Mouse (Mus musculus) hindbrain, embryonic 12.5 days (tissue): ENCODE data around the gene Rubcnl. TPM values are rescaled to one million over a fixed set of nuclear protein-coding genes. Genes with fewer than 3 reads are reported as not detected.

ENCODE experiments used
- ATAC-seq: fragments of 200-750 bp; cut with Nextera tagmentation; 2 replicates; pipeline ENCODE4 v1.8.0; 2017; ENCODE audit warnings: moderate TSS enrichment; ENCODE audit not compliant: low FRiP score
- H3K27ac ChIP-seq: fragments of 300-500 bp; sonication (generic); 2 replicates; pipeline ENCODE4 v1.5.1; 2016; ENCODE audit warnings: mild to moderate bottlenecking
- H3K27me3 ChIP-seq: fragments of 300-500 bp; sonication (generic); 2 replicates; pipeline ENCODE4 v1.6.1; 2016; ENCODE audit warnings: mild to moderate bottlenecking
- H3K36me3 ChIP-seq: fragments of 300-500 bp; sonication (generic); 2 replicates; pipeline ENCODE4 v1.6.1; 2016; ENCODE audit warnings: mild to moderate bottlenecking
- H3K4me1 ChIP-seq: fragments of 300-500 bp; sonication (generic); 2 replicates; pipeline ENCODE4 v1.6.1; 2016
- H3K4me2 ChIP-seq: fragments of 300-500 bp; sonication (generic); replicated peaks from 2 replicates; pipeline ENCODE4 v1.6.1; 2016; ENCODE audit warnings: mild to moderate bottlenecking
- H3K4me3 ChIP-seq: fragments of 300-500 bp; sonication (generic); 2 replicates; pipeline ENCODE4 v1.5.1; 2016; ENCODE audit warnings: mild to moderate bottlenecking
- H3K9ac ChIP-seq: fragments of 300-500 bp; sonication (generic); 2 replicates; pipeline ENCODE4 v1.6.1; 2016; ENCODE audit warnings: mild to moderate bottlenecking, moderate library complexity
- H3K9me3 ChIP-seq: fragments of 300-500 bp; sonication (generic); replicated peaks from 2 replicates; pipeline ENCODE4 v1.6.1; 2016; ENCODE audit warnings: mild to moderate bottlenecking
- WGBS: fragments of 180-500 bp; shearing (Covaris S2); methylation state at CpG from one replicate; pipeline ENCODE4 v1.1.7; 2016; 5-methylcytosine and 5-hydroxymethylcytosine counted together
- polyA plus RNA-seq: library from polyadenylated mRNA; unstranded; fragments of >200 nt; fragmentation: Nextera tagmentation; extraction: Ambion mirVana; gene quantifications from 2 replicates; pipeline ENCODE4 v1.2.1, GENCODE M21; 2016

The Rubcnl gene
- polyA plus RNA-seq, 1 experiment from 2014 or later, result 0.23 TPM

DNA sequence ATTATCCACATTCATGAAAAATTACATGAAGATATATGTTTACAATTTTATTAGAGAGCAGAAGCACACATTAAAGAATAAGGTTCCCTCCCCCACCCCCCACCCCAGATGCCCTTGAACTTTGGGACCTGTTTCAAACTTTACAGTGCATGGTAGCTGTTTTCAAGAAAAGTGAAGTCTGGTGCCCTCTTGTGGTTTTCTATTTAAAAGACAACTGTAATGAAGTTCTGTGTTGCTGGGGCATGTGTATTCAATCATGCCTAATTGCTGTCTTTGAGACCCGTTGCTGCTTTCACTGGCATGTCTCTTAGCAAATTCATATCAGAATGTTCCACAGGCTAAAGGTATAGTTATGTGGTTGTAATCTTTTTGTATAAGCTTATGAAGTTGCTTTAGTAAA lies 25.3 kb upstream of the Rubcnl start:
- 0 out of 2 replicates have a peak, but pooled peaks have one; percentile 40 for ATAC-seq
- no peaks in the 10 kb centered on the region for H3K4me1 ChIP-seq
- H3K4me3 ChIP-seq, result no peak overlapping the region
- H3K4me2 ChIP-seq, result no peak overlapping the region
- no peak overlapping the region for H3K9ac ChIP-seq
- whole genome bisulfite sequencing, result 0% methylated on average over 1 of the region's 1 CpGs
- H3K36me3 ChIP-seq, result no peaks in the 10 kb centered on the region
- H3K27ac ChIP-seq, result no peak overlapping the region
- no peaks in the 10 kb centered on the region for H3K9me3 ChIP-seq
- 0 out of 2 replicates have a peak, but pooled peaks cover 3% of the 10 kb centered on the region for H3K27me3 ChIP-seq

DNA sequence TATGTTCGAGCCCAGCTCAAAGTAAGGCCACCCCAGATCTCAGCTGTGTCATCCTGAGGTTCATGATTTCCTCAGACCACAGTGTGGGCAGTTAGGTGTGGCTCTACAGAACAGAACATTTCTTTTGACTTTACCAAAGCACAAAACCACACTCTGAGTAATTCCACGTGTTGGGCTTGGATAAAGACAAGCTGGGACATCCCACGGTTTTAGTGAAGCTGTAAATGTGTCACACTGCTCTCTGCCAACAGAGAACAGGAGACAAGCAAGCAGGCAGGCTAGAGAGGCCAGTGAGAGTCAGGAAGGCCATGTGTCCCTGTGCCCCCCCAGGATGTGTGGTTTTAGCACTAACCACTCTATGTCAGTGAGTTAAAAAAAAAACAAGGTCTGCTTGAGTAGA lies 19.3 kb upstream of the Rubcnl start:
- WGBS, result 69% methylated on average over 3 of the region's 3 CpGs
- H3K4me2 ChIP-seq, result no peak overlapping the region
- no peak for ATAC-seq

DNA sequence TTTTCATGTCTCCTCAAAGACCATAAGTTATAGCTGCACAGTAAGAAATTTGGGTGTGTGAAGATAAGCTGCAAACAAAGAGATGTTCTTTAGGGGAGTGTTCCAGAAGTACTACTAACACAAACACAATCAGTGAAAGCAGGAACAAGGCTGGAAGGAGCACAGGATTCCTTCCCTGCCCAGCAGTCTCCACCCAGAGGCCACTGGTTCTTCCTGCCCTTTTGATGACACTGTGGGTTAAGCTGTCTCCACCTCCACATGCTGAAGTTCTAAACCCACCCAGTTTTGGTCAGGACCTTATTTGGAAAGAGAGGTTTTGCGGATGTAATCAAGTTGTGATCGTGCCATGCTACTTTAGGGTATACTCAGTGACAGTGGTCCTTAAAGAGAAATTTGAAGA lies 18.8 kb upstream of the Rubcnl start:
- no peaks in the 10 kb centered on the region for H3K4me1 ChIP-seq
- H3K4me3 ChIP-seq, result no peak overlapping the region
- WGBS, result 91% methylated on average over 2 of the region's 2 CpGs
- H3K9ac ChIP-seq, result no peak overlapping the region
- H3K27ac ChIP-seq, result no peak overlapping the region
- ATAC-seq, result no peak
- H3K27me3 ChIP-seq, result 0 out of 2 replicates have a peak, but pooled peaks cover 2% of the 10 kb centered on the region
- no peak overlapping the region for H3K4me2 ChIP-seq
- no peaks in the 10 kb centered on the region for H3K9me3 ChIP-seq
- H3K36me3 ChIP-seq, result no peaks in the 10 kb centered on the region

More for the DNA sequence above, 19.3 kb upstream of the Rubcnl start:
- Histone ChIP-seq H3K36me3 (no peaks in the 10 kb centered on the region), H3K27me3 (0 out of 2 replicates have a peak, but pooled peaks cover 3% of the 10 kb centered on the region), H3K9me3 (no peaks in the 10 kb centered on the region), H3K27ac (no peak overlapping the region), H3K4me1 (no peaks in the 10 kb centered on the region), H3K4me3 (no peak overlapping the region), H3K9ac (no peak overlapping the region)

GRCm38 (mm10) chr14:75001364-75001763 lies 14.5 kb upstream of the Rubcnl start:
- Histone ChIP-seq H3K4me3 (no peak overlapping the region), H3K27ac (no peak overlapping the region), H3K36me3 (no peaks in the 10 kb centered on the region), H3K9me3 (no peaks in the 10 kb centered on the region), H3K4me2 (no peak overlapping the region), H3K27me3 (no peaks in the 10 kb centered on the region), H3K9ac (no peak overlapping the region), H3K4me1 (no peaks in the 10 kb centered on the region)
- ATAC-seq, result no peak
- WGBS, result 86% methylated on average over 6 of the region's 6 CpGs

- Histone ChIP-seq H3K9me3 (no peaks in the 10 kb centered on the region), H3K36me3 (no peaks in the 10 kb centered on the region), H3K4me3 (no peak overlapping the region), H3K4me2 (no peak overlapping the region), H3K27me3 (no peaks in the 10 kb centered on the region), H3K27ac (no peak overlapping the region), H3K9ac (no peak overlapping the region), H3K4me1 (no peaks in the 10 kb centered on the region)
- WGBS, result 79% methylated on average over 3 of the region's 3 CpGs
- no peak for ATAC-seq
These were observed 12.5 kb upstream of the Rubcnl start for GRCm38 (mm10) chr14:75003356-75003755.

DNA sequence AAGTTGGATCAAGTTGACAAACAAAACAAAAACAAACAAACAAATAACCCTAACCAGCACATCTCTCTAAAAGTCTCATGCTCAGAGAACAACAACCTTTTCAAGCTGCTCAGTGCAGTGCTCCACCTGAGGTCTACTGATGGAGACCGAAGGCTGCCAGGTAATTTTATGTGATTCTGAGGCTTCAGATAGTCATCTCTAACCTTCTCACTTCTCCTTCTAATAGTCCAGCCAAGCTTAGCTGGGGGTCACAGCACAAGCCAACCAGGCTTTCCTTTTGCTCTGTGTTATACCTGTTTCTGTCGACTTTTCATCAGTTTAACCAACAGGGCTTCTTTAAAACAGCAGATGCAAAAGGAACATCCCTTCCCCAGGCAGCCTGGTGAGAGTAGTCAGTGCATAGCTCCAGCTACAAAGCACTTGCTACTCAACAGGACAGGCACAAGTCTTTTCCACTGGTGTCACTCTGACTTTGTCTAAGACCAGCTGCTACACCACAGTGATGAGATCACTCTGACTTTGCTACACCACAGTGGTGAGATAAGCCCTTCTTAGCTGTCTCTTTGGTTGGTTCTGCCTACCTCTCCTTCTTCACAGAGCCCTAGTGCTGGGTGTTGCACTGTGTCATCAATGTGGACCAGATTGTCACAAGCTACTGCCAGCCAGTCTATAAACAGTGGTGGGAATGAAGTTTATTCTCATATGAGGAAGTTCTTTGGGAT lies 10.2 kb upstream of the Rubcnl start:
- Histone ChIP-seq H3K36me3 (no peaks in the 10 kb centered on the region), H3K4me3 (no peak overlapping the region), H3K9me3 (no peaks in the 10 kb centered on the region), H3K27ac (no peak overlapping the region), H3K4me2 (no peak overlapping the region), H3K4me1 (no peaks in the 10 kb centered on the region), H3K9ac (no peak overlapping the region), H3K27me3 (no peaks in the 10 kb centered on the region)
- ATAC-seq, result no peak
- 91% methylated on average over 2 of the region's 2 CpGs for WGBS

- no peak for ATAC-seq
- Histone ChIP-seq H3K27ac (no peak overlapping the region), H3K36me3 (no peaks in the 10 kb centered on the region), H3K4me2 (no peak overlapping the region), H3K4me3 (no peak overlapping the region), H3K9me3 (no peaks in the 10 kb centered on the region), H3K27me3 (no peaks in the 10 kb centered on the region), H3K4me1 (peaks cover 2% of the 10 kb centered on the region; the same call in 1 of the 2 replicates), H3K9ac (no peak overlapping the region)
- 73% methylated on average over 4 of the region's 4 CpGs for WGBS
These were observed 5.5 kb upstream of the Rubcnl start for GRCm38 (mm10) chr14:75010346-75010745.

GRCm38 (mm10) chr14:75010986-75011655 lies 4.7 kb upstream of the Rubcnl start:
- H3K4me3 ChIP-seq, result no peak overlapping the region
- no peaks in the 10 kb centered on the region for H3K9me3 ChIP-seq
- peaks cover 2% of the 10 kb centered on the region; the same call in 1 of the 2 replicates for H3K4me1 ChIP-seq
- H3K9ac ChIP-seq, result no peak overlapping the region
- 35% methylated on average over 8 of the region's 8 CpGs for WGBS
- no peak overlapping the region for H3K4me2 ChIP-seq
- no peaks in the 10 kb centered on the region for H3K27me3 ChIP-seq
- H3K36me3 ChIP-seq, result no peaks in the 10 kb centered on the region
- no peak; the same call in 1 of the 2 replicates for ATAC-seq
- no peak overlapping the region for H3K27ac ChIP-seq

DNA sequence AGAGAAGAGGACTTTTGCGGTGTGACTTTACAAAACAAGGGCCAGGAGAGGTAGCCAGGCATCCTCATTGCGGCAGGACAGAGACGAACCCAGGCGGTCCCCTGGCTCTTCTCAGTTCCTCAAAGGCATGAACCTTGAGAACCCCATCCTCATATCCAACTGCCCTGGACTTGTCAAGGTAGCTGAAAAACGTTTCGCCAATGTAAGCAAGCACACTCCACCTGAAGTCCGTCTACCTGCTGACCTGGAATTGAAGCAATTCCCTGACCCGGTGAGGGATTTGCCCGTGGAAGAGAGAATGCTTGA lies 841 bp downstream of the Rubcnl start:
- no peak for ATAC-seq
- H3K9me3 ChIP-seq, result no peaks in the 10 kb centered on the region
- no peak overlapping the region for H3K27ac ChIP-seq
- H3K4me1 ChIP-seq, result 0 out of 2 replicates have a peak, but pooled peaks cover 3% of the 10 kb centered on the region
- H3K9ac ChIP-seq, result no peak overlapping the region
- 74% methylated on average over 9 of the region's 9 CpGs for WGBS
- peaks cover 8% of the 10 kb centered on the region; the same call in 1 of the 2 replicates for H3K27me3 ChIP-seq
- H3K4me2 ChIP-seq, result peak overlapping the region; percentile 95
- H3K36me3 ChIP-seq, result no peaks in the 10 kb centered on the region
- H3K4me3 ChIP-seq, result peak overlapping the region; percentile 49

GRCm38 (mm10) chr14:75017277-75017676 lies 1.4 kb downstream of the Rubcnl start:
- Histone ChIP-seq H3K9me3 (no peaks in the 10 kb centered on the region), H3K27me3 (peaks cover 8% of the 10 kb centered on the region; the same call in 1 of the 2 replicates), H3K27ac (no peak overlapping the region), H3K36me3 (no peaks in the 10 kb centered on the region), H3K9ac (no peak overlapping the region), H3K4me3 (no peak overlapping the region), H3K4me1 (0 out of 2 replicates have a peak, but pooled peaks cover 3% of the 10 kb centered on the region), H3K4me2 (no peak overlapping the region)
- WGBS, result 89% methylated on average over 7 of the region's 7 CpGs
- ATAC-seq, result no peak

GRCm38 (mm10) chr14:75017877-75018825 lies 2.3 kb downstream of the Rubcnl start:
- H3K27me3 ChIP-seq, result peaks cover 8% of the 10 kb centered on the region; the same call in 1 of the 2 replicates
- H3K27ac ChIP-seq, result no peak overlapping the region
- 85% methylated on average over 18 of the region's 18 CpGs for WGBS
- 0 out of 2 replicates have a peak, but pooled peaks cover 3% of the 10 kb centered on the region for H3K4me1 ChIP-seq
- no peak for ATAC-seq
- no peak overlapping the region for H3K4me2 ChIP-seq
- H3K36me3 ChIP-seq, result no peaks in the 10 kb centered on the region
- H3K9ac ChIP-seq, result no peak overlapping the region
- no peak overlapping the region for H3K4me3 ChIP-seq
- no peaks in the 10 kb centered on the region for H3K9me3 ChIP-seq

DNA sequence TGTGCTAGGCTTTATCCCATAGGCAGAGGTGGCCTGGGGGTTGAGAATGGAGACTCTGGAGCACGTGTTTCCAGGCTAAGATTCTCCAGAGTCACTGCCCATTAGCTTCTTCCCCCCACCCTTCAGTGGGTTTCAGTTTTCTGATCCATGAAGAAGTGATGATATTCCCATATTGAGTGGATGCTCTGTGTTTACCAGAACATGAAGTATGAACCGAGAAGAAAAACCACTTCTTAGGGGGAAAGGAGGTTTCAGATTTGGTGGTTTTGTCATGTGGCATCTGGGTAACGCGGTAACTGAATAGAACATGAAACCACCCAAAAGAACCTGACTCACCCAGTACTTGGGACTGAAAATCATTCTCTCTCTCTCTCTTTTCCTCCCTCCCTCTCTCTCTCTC lies 3.0 kb downstream of the Rubcnl start:
- no peaks in the 10 kb centered on the region for H3K36me3 ChIP-seq
- no peaks in the 10 kb centered on the region for H3K9me3 ChIP-seq
- 0 out of 2 replicates have a peak, but pooled peaks cover 3% of the 10 kb centered on the region for H3K4me1 ChIP-seq
- no peak overlapping the region for H3K4me2 ChIP-seq
- no peak overlapping the region for H3K4me3 ChIP-seq
- ATAC-seq, result no peak
- peaks cover 8% of the 10 kb centered on the region; the same call in 1 of the 2 replicates for H3K27me3 ChIP-seq
- 80% methylated on average over 4 of the region's 4 CpGs for WGBS
- H3K9ac ChIP-seq, result no peak overlapping the region
- H3K27ac ChIP-seq, result no peak overlapping the region
